Mouse (Mus musculus): ENCODE measurements around the gene Cldn19. TPM values are rescaled to one million over a fixed set of nuclear protein-coding genes. Genes with fewer than 3 reads are reported as not detected.

Gene Cldn19
- polyA plus RNA-seq, 1 experiment from 2014 or later, result 0.63 TPM

GRCm38 (mm10) chr4:119247462-119248235 lies 7.6 kb upstream of the Cldn19 start:
- WGBS, result 22% methylated on average over 12 of the region's 13 CpGs
- Histone ChIP-seq H3K4me1 (ENCODE audit: control insufficient read depth, insufficient read depth, low read length) (0 out of 2 replicates have a peak, but pooled peaks cover 2% of the 10 kb centered on the region), H3K9ac (ENCODE audit: low read depth, low read length) (no peak overlapping the region), H3K9me3 (replicated peaks; ENCODE audit: control insufficient read depth, low read length, poor library complexity, severe bottlenecking) (no peaks in the 10 kb centered on the region), H3K4me3 (ENCODE audit: low read depth, low read length) (no peak overlapping the region), H3K27ac (ENCODE audit: low read length) (peak overlapping the region; percentile 17; the same call in 1 of the 2 replicates), H3K4me2 (ENCODE audit: low read length) (no peak overlapping the region), H3K36me3 (ENCODE audit: control insufficient read depth, insufficient read depth, low read length) (peaks cover 4% of the 10 kb centered on the region; the same call in 1 of the 2 replicates), H3K27me3 (ENCODE audit: control insufficient read depth, insufficient read depth, low read depth, low read length) (no peaks in the 10 kb centered on the region)
- ATAC-seq, result peak; percentile 56

GRCm38 (mm10) chr4:119248407-119248965 lies 6.7 kb upstream of the Cldn19 start:
- H3K9ac ChIP-seq (ENCODE audit: low read depth, low read length), result no peak overlapping the region

GRCm38 (mm10) chr4:119252025-119252808 lies 3.0 kb upstream of the Cldn19 start:
- no peak overlapping the region for H3K27ac ChIP-seq (ENCODE audit: low read length)
- H3K4me3 ChIP-seq (ENCODE audit: low read depth, low read length), result no peak overlapping the region
- no peaks in the 10 kb centered on the region for H3K9me3 ChIP-seq (replicated peaks; ENCODE audit: control insufficient read depth, low read length, poor library complexity, severe bottlenecking)
- H3K4me1 ChIP-seq (ENCODE audit: control insufficient read depth, insufficient read depth, low read length), result peaks cover 17% of the 10 kb centered on the region
- ATAC-seq, result no peak
- H3K27me3 ChIP-seq (ENCODE audit: control insufficient read depth, insufficient read depth, low read depth, low read length), result no peaks in the 10 kb centered on the region
- H3K36me3 ChIP-seq (ENCODE audit: control insufficient read depth, insufficient read depth, low read length), result no peaks in the 10 kb centered on the region; the same call in 1 of the 2 replicates
- H3K4me2 ChIP-seq (ENCODE audit: low read length), result no peak overlapping the region
- whole genome bisulfite sequencing, result 78% methylated on average over 7 of the region's 7 CpGs
- no peak overlapping the region for H3K9ac ChIP-seq (ENCODE audit: low read depth, low read length)

More at GRCm38 (mm10) chr4:119248407-119248965, 6.7 kb upstream of the Cldn19 start:
- no peak for ATAC-seq
- H3K4me2 ChIP-seq (ENCODE audit: low read length), result no peak overlapping the region
- H3K4me1 ChIP-seq (ENCODE audit: control insufficient read depth, insufficient read depth, low read length), result 0 out of 2 replicates have a peak, but pooled peaks cover 2% of the 10 kb centered on the region
- H3K27me3 ChIP-seq (ENCODE audit: control insufficient read depth, insufficient read depth, low read depth, low read length), result no peaks in the 10 kb centered on the region
- no peak overlapping the region for H3K27ac ChIP-seq (ENCODE audit: low read length)
- 78% methylated on average over 11 of the region's 11 CpGs for WGBS
- H3K36me3 ChIP-seq (ENCODE audit: control insufficient read depth, insufficient read depth, low read length), result no peaks in the 10 kb centered on the region; the same call in 1 of the 2 replicates
- H3K9me3 ChIP-seq (replicated peaks; ENCODE audit: control insufficient read depth, low read length, poor library complexity, severe bottlenecking), result no peaks in the 10 kb centered on the region
- no peak overlapping the region for H3K4me3 ChIP-seq (ENCODE audit: low read depth, low read length)

GRCm38 (mm10) chr4:119254012-119254618 lies 1.1 kb upstream of the Cldn19 start:
- Histone ChIP-seq H3K9ac (ENCODE audit: low read depth, low read length) (peak overlapping the region; percentile 58), H3K27me3 (ENCODE audit: control insufficient read depth, insufficient read depth, low read depth, low read length) (no peaks in the 10 kb centered on the region), H3K4me2 (ENCODE audit: low read length) (no peak overlapping the region), H3K36me3 (ENCODE audit: control insufficient read depth, insufficient read depth, low read length) (no peaks in the 10 kb centered on the region), H3K4me3 (ENCODE audit: low read depth, low read length) (no peak overlapping the region), H3K9me3 (replicated peaks; ENCODE audit: control insufficient read depth, low read length, poor library complexity, severe bottlenecking) (no peaks in the 10 kb centered on the region), H3K4me1 (ENCODE audit: control insufficient read depth, insufficient read depth, low read length) (peaks cover 14% of the 10 kb centered on the region), H3K27ac (ENCODE audit: low read length) (peak overlapping the region; percentile 63)
- peak; percentile 66 for ATAC-seq
- 10% methylated on average over 9 of the region's 9 CpGs for WGBS

GRCm38 (mm10) chr4:119257083-119257482 lies 1.9 kb downstream of the Cldn19 start:
- Histone ChIP-seq H3K4me1 (ENCODE audit: control insufficient read depth, insufficient read depth, low read length) (peaks cover 14% of the 10 kb centered on the region), H3K36me3 (ENCODE audit: control insufficient read depth, insufficient read depth, low read length) (no peaks in the 10 kb centered on the region), H3K9me3 (replicated peaks; ENCODE audit: control insufficient read depth, low read length, poor library complexity, severe bottlenecking) (no peaks in the 10 kb centered on the region), H3K27me3 (ENCODE audit: control insufficient read depth, insufficient read depth, low read depth, low read length) (no peaks in the 10 kb centered on the region), H3K27ac (ENCODE audit: low read length) (no peak overlapping the region), H3K9ac (ENCODE audit: low read depth, low read length) (no peak overlapping the region), H3K4me2 (ENCODE audit: low read length) (no peak overlapping the region), H3K4me3 (ENCODE audit: low read depth, low read length) (no peak overlapping the region)
- ATAC-seq, result no peak
- WGBS, result 92% methylated on average over 6 of the region's 6 CpGs

GRCm38 (mm10) chr4:119259344-119260254 lies 4.4 kb downstream of the Cldn19 start:
- WGBS, result 85% methylated on average over 15 of the region's 15 CpGs
- Histone ChIP-seq H3K4me2 (ENCODE audit: low read length) (no peak overlapping the region), H3K27me3 (ENCODE audit: control insufficient read depth, insufficient read depth, low read depth, low read length) (no peaks in the 10 kb centered on the region), H3K9ac (ENCODE audit: low read depth, low read length) (no peak overlapping the region), H3K4me1 (ENCODE audit: control insufficient read depth, insufficient read depth, low read length) (peaks cover 5% of the 10 kb centered on the region; the same call in 1 of the 2 replicates), H3K27ac (ENCODE audit: low read length) (no peak overlapping the region), H3K4me3 (ENCODE audit: low read depth, low read length) (no peak overlapping the region), H3K36me3 (ENCODE audit: control insufficient read depth, insufficient read depth, low read length) (no peaks in the 10 kb centered on the region), H3K9me3 (replicated peaks; ENCODE audit: control insufficient read depth, low read length, poor library complexity, severe bottlenecking) (no peaks in the 10 kb centered on the region)
- ATAC-seq, result no peak

- Histone ChIP-seq H3K36me3 (ENCODE audit: control insufficient read depth, insufficient read depth, low read length) (no peaks in the 10 kb centered on the region), H3K9ac (ENCODE audit: low read depth, low read length) (no peak overlapping the region), H3K4me1 (ENCODE audit: control insufficient read depth, insufficient read depth, low read length) (no peaks in the 10 kb centered on the region), H3K27me3 (ENCODE audit: control insufficient read depth, insufficient read depth, low read depth, low read length) (no peaks in the 10 kb centered on the region), H3K4me3 (ENCODE audit: low read depth, low read length) (no peak overlapping the region), H3K27ac (ENCODE audit: low read length) (no peak overlapping the region), H3K9me3 (replicated peaks; ENCODE audit: control insufficient read depth, low read length, poor library complexity, severe bottlenecking) (no peaks in the 10 kb centered on the region), H3K4me2 (ENCODE audit: low read length) (no peak overlapping the region)
- ATAC-seq, result no peak
- 59% methylated on average over 7 of the region's 7 CpGs for WGBS
Measured at GRCm38 (mm10) chr4:119261087-119261713, 6.0 kb downstream of the Cldn19 start.

- H3K4me3 ChIP-seq (ENCODE audit: low read depth, low read length), result no peak overlapping the region
- H3K9me3 ChIP-seq (replicated peaks; ENCODE audit: control insufficient read depth, low read length, poor library complexity, severe bottlenecking), result no peaks in the 10 kb centered on the region
- WGBS, result 95% methylated on average over 5 of the region's 5 CpGs
- H3K4me2 ChIP-seq (ENCODE audit: low read length), result no peak overlapping the region
- no peak overlapping the region for H3K9ac ChIP-seq (ENCODE audit: low read depth, low read length)
- no peaks in the 10 kb centered on the region for H3K4me1 ChIP-seq (ENCODE audit: control insufficient read depth, insufficient read depth, low read length)
- no peaks in the 10 kb centered on the region for H3K36me3 ChIP-seq (ENCODE audit: control insufficient read depth, insufficient read depth, low read length)
- H3K27me3 ChIP-seq (ENCODE audit: control insufficient read depth, insufficient read depth, low read depth, low read length), result no peaks in the 10 kb centered on the region
- no peak for ATAC-seq
- no peak overlapping the region for H3K27ac ChIP-seq (ENCODE audit: low read length)
Measured at GRCm38 (mm10) chr4:119262483-119262882, 7.3 kb downstream of the Cldn19 start.

All from midbrain, embryonic 16.5 days (tissue).